Comparison of ENCODE assay signal across 15 mouse cellular contexts in the genomic region with DNA sequence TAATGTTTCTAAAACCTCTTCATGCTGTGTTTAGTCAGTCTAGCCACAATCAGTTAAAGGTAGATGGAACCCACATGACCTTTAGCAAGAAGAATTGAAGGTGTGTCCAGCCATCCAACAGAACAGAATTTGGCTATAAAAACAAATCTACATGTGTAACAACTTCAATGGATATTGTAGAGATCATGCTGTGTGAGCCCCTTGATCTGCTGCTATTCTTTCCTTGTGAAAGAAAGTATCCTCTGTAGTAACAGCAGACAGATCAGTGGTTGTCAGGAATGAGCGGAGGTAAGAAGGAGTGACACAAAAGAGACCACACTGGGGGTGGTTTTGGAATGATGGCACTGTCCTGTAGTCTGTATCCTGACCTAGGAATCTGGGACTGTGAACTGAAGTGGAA.
"Had no signal": no experiment of that assay in that cellular context is flagged by ENCODE, and none has a peak within 500 bp of the region (broad histone marks: within the 10 kb centered on the region; RNA-seq: fewer than 3 reads in every experiment).

No protein-coding gene starts in this region.

- H3K9me3 ChIP-seq: megakaryocyte, embryonic 14.5 days; midbrain, embryonic 10.5 days; midbrain, embryonic 12.5 days; neural tube, embryonic 12.5 days; stomach, embryonic 15.5 days had no signal

- DNase-seq: lung, adult 18-20 months; lung, embryonic 14.5 days; lung, postnatal 10 days; midbrain, embryonic 14.5 days; right cerebral cortex, postnatal 14 days; thymus, adult 2 months; thymus, postnatal 25 days; thymus, postnatal 4 days had no signal

- H3K4me3 ChIP-seq: megakaryocyte, embryonic 14.5 days; midbrain, embryonic 10.5 days; midbrain, embryonic 12.5 days; neural tube, embryonic 12.5 days; stomach, embryonic 15.5 days had no signal

- H3K4me1 ChIP-seq: midbrain, embryonic 12.5 days; neural tube, embryonic 12.5 days; stomach, embryonic 15.5 days had no signal

- H3K9ac ChIP-seq: lung, embryonic 14.5 days; midbrain, embryonic 12.5 days; neural tube, embryonic 12.5 days; stomach, embryonic 15.5 days had no signal

- H3K36me3 ChIP-seq: midbrain, embryonic 10.5 days; midbrain, embryonic 12.5 days; neural tube, embryonic 12.5 days; stomach, embryonic 15.5 days had no signal

- H3K27ac ChIP-seq: macrophage; midbrain, embryonic 10.5 days; midbrain, embryonic 12.5 days; neural tube, embryonic 12.5 days; stomach, embryonic 15.5 days; stomach, postnatal 0 days had no signal
